Comparison of ENCODE assay signal across 16 mouse cellular contexts in genomic region chr13:8823120-8823519, GRCm38 (mm10). TPM values are rescaled to one million over a fixed set of nuclear protein-coding genes. Genes with fewer than 3 reads are reported as not detected.
DNase-seq lines count a peak whose midpoint lies in the region; ATAC-seq and TF ChIP-seq lines count a peak whose summit lies in the region.
"Had no signal": no experiment of that assay in that cellular context is flagged by ENCODE, and none has a peak within 500 bp of the region (broad histone marks: within the 10 kb centered on the region; RNA-seq: fewer than 3 reads in every experiment).

No protein-coding gene starts in this region.

- H3K4me1 ChIP-seq in forebrain, embryonic 16.5 days (replicated peaks; ENCODE audit: control insufficient read depth, insufficient read depth, low read length) = peaks cover 6% of the 10 kb centered on the region
- H3K4me1 ChIP-seq in forebrain, embryonic 12.5 days = no peaks in the 10 kb centered on the region
- H3K4me1 ChIP-seq in lung, postnatal 0 days (ENCODE audit: insufficient read depth, low read depth, low read length) = no peaks in the 10 kb centered on the region
- no peaks in the 10 kb centered on the region for H3K4me1 ChIP-seq in kidney, embryonic 14.5 days (ENCODE audit: control insufficient read depth, insufficient read depth, low read length)
- H3K4me1 ChIP-seq in neural tube, embryonic 15.5 days = peaks cover 5% of the 10 kb centered on the region; the same call in 1 of the 2 replicates
- H3K4me1 ChIP-seq: limb, embryonic 12.5 days had no signal

- peaks cover 30% of the 10 kb centered on the region for H3K36me3 ChIP-seq in forebrain, embryonic 16.5 days (ENCODE audit: control insufficient read depth, insufficient read depth)
- H3K36me3 ChIP-seq in forebrain, embryonic 12.5 days (replicated peaks) = peaks cover 30% of the 10 kb centered on the region
- peaks cover 20% of the 10 kb centered on the region for H3K36me3 ChIP-seq in lung, postnatal 0 days (ENCODE audit: insufficient read depth, low read length)
- H3K36me3 ChIP-seq in kidney, embryonic 14.5 days (ENCODE audit: control insufficient read depth, insufficient read depth, low read length) = peaks cover 27% of the 10 kb centered on the region
- peaks cover 36% of the 10 kb centered on the region for H3K36me3 ChIP-seq in neural tube, embryonic 15.5 days

- no peaks in the 10 kb centered on the region for H3K9me3 ChIP-seq in forebrain, embryonic 16.5 days (ENCODE audit: control insufficient read depth, low read length)
- no peaks in the 10 kb centered on the region for H3K9me3 ChIP-seq in forebrain, embryonic 12.5 days
- no peaks in the 10 kb centered on the region for H3K9me3 ChIP-seq in lung, postnatal 0 days (ENCODE audit: low read length)
- no peaks in the 10 kb centered on the region for H3K9me3 ChIP-seq in kidney, embryonic 14.5 days (ENCODE audit: control insufficient read depth, low read length)
- no peaks in the 10 kb centered on the region for H3K9me3 ChIP-seq in neural tube, embryonic 15.5 days (replicated peaks)
- H3K9me3 ChIP-seq: limb, embryonic 12.5 days had no signal

- intact Hi-C loops in gastrocnemius, postnatal 14 days (cut with DNase I; ENCODE audit: low total_unique reads) = no loop called here

- no peak for TF ChIP-seq CTCF in lung, postnatal 0 days (IDR thresholded peaks at IDR 0.05)

- no peak overlapping the region for H3K4me2 ChIP-seq in forebrain, embryonic 16.5 days (ENCODE audit: low read length)
- no peak overlapping the region for H3K4me2 ChIP-seq in forebrain, embryonic 12.5 days
- H3K4me2 ChIP-seq in lung, postnatal 0 days (replicated peaks; ENCODE audit: low read depth, low read length) = no peak overlapping the region
- H3K4me2 ChIP-seq in kidney, embryonic 14.5 days (replicated peaks; ENCODE audit: low read depth, low read length) = no peak overlapping the region
- H3K4me2 ChIP-seq in neural tube, embryonic 15.5 days = no peak overlapping the region
- H3K4me2 ChIP-seq: limb, embryonic 12.5 days had no signal

- no peak overlapping the region for H3K4me3 ChIP-seq in forebrain, embryonic 16.5 days (replicated peaks; ENCODE audit: low read length)
- no peak overlapping the region for H3K4me3 ChIP-seq in forebrain, embryonic 12.5 days (replicated peaks)
- H3K4me3 ChIP-seq in lung, postnatal 0 days (ENCODE audit: low read depth, low read length) = no peak overlapping the region
- no peak overlapping the region for H3K4me3 ChIP-seq in kidney, embryonic 14.5 days (ENCODE audit: low read length)
- H3K4me3 ChIP-seq in neural tube, embryonic 15.5 days (replicated peaks) = no peak overlapping the region
- H3K4me3 ChIP-seq: limb, embryonic 12.5 days had no signal

- no peak overlapping the region for H3K27ac ChIP-seq in forebrain, embryonic 16.5 days (ENCODE audit: low read length)
- no peak overlapping the region for H3K27ac ChIP-seq in forebrain, embryonic 12.5 days
- H3K27ac ChIP-seq in lung, postnatal 0 days (ENCODE audit: low read length) = no peak overlapping the region
- no peak overlapping the region for H3K27ac ChIP-seq in kidney, embryonic 14.5 days (ENCODE audit: low read depth, low read length)
- H3K27ac ChIP-seq in neural tube, embryonic 15.5 days (replicated peaks) = peak overlapping the region; percentile 66
- H3K27ac ChIP-seq: limb, embryonic 12.5 days had no signal

- peak; percentile 44 for DNase-seq in lung, postnatal 0 days (ENCODE audit: low spot score)
- DNase-seq in lung, postnatal 25 days (ENCODE audit: low spot score) = no peak
- no peak for DNase-seq in gastrocnemius, postnatal 14 days
- no peak for DNase-seq in MN1 (ENCODE audit: low spot score)
- DNase-seq: adrenal gland, postnatal 25 days; cerebellum, adult 9-10 months; gastrocnemius, postnatal 36 days; heart, postnatal 14 days; lung, postnatal 4 days; right cerebral cortex, postnatal 14 days; thymus, postnatal 36 days had no signal

- no peak overlapping the region for H3K9ac ChIP-seq in forebrain, embryonic 16.5 days (replicated peaks; ENCODE audit: low read depth, low read length)
- H3K9ac ChIP-seq in forebrain, embryonic 12.5 days = no peak overlapping the region
- no peak overlapping the region for H3K9ac ChIP-seq in lung, postnatal 0 days (replicated peaks; ENCODE audit: low read depth)
- H3K9ac ChIP-seq in kidney, embryonic 14.5 days (ENCODE audit: low read depth, low read length) = no peak overlapping the region
- H3K9ac ChIP-seq in neural tube, embryonic 15.5 days (replicated peaks) = no peak overlapping the region
- H3K9ac ChIP-seq: limb, embryonic 12.5 days had no signal

- no peaks in the 10 kb centered on the region for H3K27me3 ChIP-seq in forebrain, embryonic 16.5 days (replicated peaks; ENCODE audit: control insufficient read depth, insufficient read depth, low read length)
- no peaks in the 10 kb centered on the region for H3K27me3 ChIP-seq in forebrain, embryonic 12.5 days
- H3K27me3 ChIP-seq in lung, postnatal 0 days (replicated peaks; ENCODE audit: insufficient read depth, low read length) = no peaks in the 10 kb centered on the region
- no peaks in the 10 kb centered on the region for H3K27me3 ChIP-seq in kidney, embryonic 14.5 days (ENCODE audit: control insufficient read depth, insufficient read depth, low read length)
- no peaks in the 10 kb centered on the region for H3K27me3 ChIP-seq in neural tube, embryonic 15.5 days (replicated peaks)
- H3K27me3 ChIP-seq: limb, embryonic 12.5 days had no signal

- 56% methylated on average over 6 of the region's 6 CpGs for WGBS in forebrain, embryonic 16.5 days
- 78% methylated on average over 6 of the region's 6 CpGs for WGBS in forebrain, embryonic 12.5 days
- WGBS in lung, postnatal 0 days = 50% methylated on average over 6 of the region's 6 CpGs
- 36% methylated on average over 6 of the region's 6 CpGs for WGBS in kidney, embryonic 14.5 days
- WGBS in neural tube, embryonic 15.5 days = 13% methylated on average over 6 of the region's 6 CpGs

- ATAC-seq in forebrain, embryonic 16.5 days = 0 out of 2 replicates have a peak, but pooled peaks have one; percentile 41
- no peak for ATAC-seq in forebrain, embryonic 12.5 days (ENCODE audit: low FRiP score)
- peak; percentile 65 for ATAC-seq in lung, postnatal 0 days
- peak; percentile 36; the same call in 1 of the 2 replicates for ATAC-seq in kidney, embryonic 14.5 days (ENCODE audit: low FRiP score, low TSS enrichment)
- ATAC-seq in neural tube, embryonic 15.5 days (ENCODE audit: low FRiP score) = peak; percentile 60

- TF ChIP-seq EP300 in lung, postnatal 0 days (IDR thresholded peaks at IDR 0.05) = no peak

RNA-seq across cellular contexts. Expression of gene Wdr37, which starts 48.6 kb away (rescaled TPM):
- 48.8 and 51.0 TPM in 2 replicates for polyA plus RNA-seq in forebrain, embryonic 16.5 days (2015; fragmentation: Nextera tagmentation; extraction: Ambion mirVana)
- 51.8 and 56.7 TPM in 2 replicates for polyA plus RNA-seq in forebrain, embryonic 12.5 days (2016; fragmentation: Nextera tagmentation; extraction: Ambion mirVana)
- 14.4 and 15.0 TPM in 2 replicates for polyA plus RNA-seq in lung, postnatal 0 days (2015; fragmentation: Nextera tagmentation; extraction: Ambion mirVana)
- polyA plus RNA-seq in kidney, embryonic 14.5 days (2014; fragmentation: Nextera tagmentation; extraction: Ambion mirVana) = 13.3 and 24.4 TPM in 2 replicates
- 44.5 and 48.2 TPM in 2 replicates for polyA plus RNA-seq in neural tube, embryonic 15.5 days (2015; fragmentation: Nextera tagmentation; extraction: Ambion mirVana)
- 10 to 100 TPM; 25.6 to 34.8 TPM for total RNA-seq in gastrocnemius, postnatal 14 days (2021)
